Mouse (Mus musculus) cerebellum, adult 2 months (tissue): ENCODE data around the gene Fyn.

Source experiments
- CTCF ChIP-seq: fragments of 200-500 bp; IDR thresholded peaks from 2 replicates; pipeline ENCODE4 v1.5.1; 2011; ENCODE audit warnings: low read depth, mild to moderate bottlenecking, control low read depth, low read length, moderate library complexity, borderline replicate concordance; ENCODE audit not compliant: insufficient read depth
- POLR2A ChIP-seq: fragments of 200-500 bp; IDR thresholded peaks from 2 replicates; pipeline ENCODE4 v1.6.1; 2011; ENCODE audit warnings: low read length, control low read depth, borderline replicate concordance; ENCODE audit not compliant: insufficient read depth

- TF ChIP-seq POLR2A (no peak), CTCF (no peak)
Measured at GRCm38 (mm10) chr10:39487740-39488415, 119.2 kb downstream of the Fyn start.
